Mouse (Mus musculus) MEL (cell line): ENCODE measurements around the gene Myom1. TPM values are rescaled to one million over a fixed set of nuclear protein-coding genes. Genes with fewer than 3 reads are reported as not detected.

Source experiments
- DNase-seq: peaks from one replicate; pipeline ENCODE4 v3.0.0; 2011; ENCODE audit warnings: low read depth, low spot score
- H3K27ac ChIP-seq: 2 replicates; pipeline ENCODE4 v1.5.1; 2012; ENCODE audit warnings: low read depth, mild to moderate bottlenecking, control low read depth, low read length, moderate library complexity; ENCODE audit not compliant: control insufficient read depth
- H3K27me3 ChIP-seq, 2 experiments: fragments of 150-350 bp in 1 of 2; sonication (generic) in 1 of 2; 2 replicates each; pipeline ENCODE4 v1.6.1; 2012; ENCODE audit warnings: low read length in 2 of 2, mild to moderate bottlenecking in 2 of 2, improper control_type of control experiment in 1 of 2, moderate library complexity in 1 of 2; ENCODE audit not compliant: insufficient read depth in 2 of 2, control insufficient read depth in 1 of 2
- H3K36me3 ChIP-seq, 2 experiments: 2 replicates each; pipeline ENCODE4 v1.6.1; 2012 to 2014; ENCODE audit warnings: low read length in 2 of 2, improper control_type of control experiment in 1 of 2, inconsistent platforms in 1 of 2, mild to moderate bottlenecking in 1 of 2; ENCODE audit not compliant: insufficient read depth in 2 of 2, control insufficient read depth in 1 of 2
- H3K4me1 ChIP-seq, 2 experiments: fragments of 150-350 bp in 1 of 2; sonication (generic) in 1 of 2; 2 replicates each; pipeline ENCODE4 v1.6.1; 2012; ENCODE audit warnings: low read length in 2 of 2, improper control_type of control experiment in 1 of 2, mild to moderate bottlenecking in 1 of 2; ENCODE audit not compliant: insufficient read depth in 2 of 2, control insufficient read depth in 1 of 2
- H3K4me3 ChIP-seq, 2 experiments: fragments of 150-350 bp in 1 of 2; sonication (generic) in 1 of 2; 2 replicates each; pipeline ENCODE4 v1.5.1; 2012; ENCODE audit warnings: low read depth in 2 of 2, low read length in 2 of 2, mild to moderate bottlenecking in 2 of 2, moderate library complexity in 2 of 2, control low read depth in 1 of 2, improper control_type of control experiment in 1 of 2; ENCODE audit not compliant: control insufficient read depth in 1 of 2, insufficient read depth in 1 of 2
- H3K79me2 ChIP-seq: 2 replicates; pipeline ENCODE4 v1.6.1; 2012; ENCODE audit warnings: mild to moderate bottlenecking, low read length, moderate library complexity; ENCODE audit not compliant: control insufficient read depth, poor library complexity, insufficient read depth
- H3K9ac ChIP-seq: 2 replicates; pipeline ENCODE4 v1.6.1; 2012; ENCODE audit warnings: low read depth, mild to moderate bottlenecking, control low read depth, low read length, moderate library complexity; ENCODE audit not compliant: control insufficient read depth, poor library complexity, severe bottlenecking
- H3K9me3 ChIP-seq: fragments of 150-350 bp; sonication (generic); replicated peaks from 2 replicates; pipeline ENCODE4 v1.6.1; 2012; ENCODE audit warnings: mild to moderate bottlenecking, low read length, improper control_type of control experiment, moderate library complexity; ENCODE audit not compliant: insufficient read depth
- BHLHE40 ChIP-seq: IDR thresholded peaks from 2 replicates; pipeline ENCODE4 v1.6.1; 2012; ENCODE audit warnings: low read depth, mild to moderate bottlenecking, inconsistent platforms, low read length, improper control_type of control experiment, borderline replicate concordance
- CHD1 ChIP-seq: IDR thresholded peaks from 2 replicates; pipeline ENCODE4 v1.6.1; 2012; ENCODE audit warnings: low read depth, mild to moderate bottlenecking, inconsistent platforms, low read length, improper control_type of control experiment
- CHD2 ChIP-seq: IDR thresholded peaks from 2 replicates; pipeline ENCODE4 v1.6.1; 2011; ENCODE audit warnings: low read length, improper control_type of control experiment
- E2F4 ChIP-seq: IDR thresholded peaks from 2 replicates; pipeline ENCODE4 v1.6.1; 2011; ENCODE audit warnings: low read depth, low read length, improper control_type of control experiment, borderline replicate concordance
- ELF1 ChIP-seq: IDR thresholded peaks from 2 replicates; pipeline ENCODE4 v1.6.1; 2014; ENCODE audit warnings: low read depth, mild to moderate bottlenecking, inconsistent platforms, low read length, improper control_type of control experiment, moderate library complexity
- EP300 ChIP-seq, 2 experiments: IDR thresholded peaks; 2 replicates each; pipeline ENCODE4 v1.6.1; 2011; ENCODE audit warnings: improper control_type of control experiment in 2 of 2, low read length in 2 of 2, low read depth in 1 of 2, mild to moderate bottlenecking in 1 of 2
- ETS1 ChIP-seq: IDR thresholded peaks from 2 replicates; pipeline ENCODE4 v1.6.1; 2012; ENCODE audit warnings: low read depth, mild to moderate bottlenecking, inconsistent platforms, low read length, improper control_type of control experiment, moderate library complexity
- GABPA ChIP-seq: IDR thresholded peaks from 2 replicates; pipeline ENCODE4 v1.6.1; 2012; ENCODE audit warnings: low read depth, mild to moderate bottlenecking, inconsistent platforms, low read length, improper control_type of control experiment, moderate library complexity
- GATA1 ChIP-seq: IDR thresholded peaks from 2 replicates; pipeline ENCODE4 v1.6.1; 2011; ENCODE audit warnings: low read depth, low read length, improper control_type of control experiment
- HCFC1 ChIP-seq: IDR thresholded peaks from 2 replicates; pipeline ENCODE4 v1.6.1; 2012; ENCODE audit warnings: low read depth, mild to moderate bottlenecking, inconsistent platforms, low read length, improper control_type of control experiment, moderate library complexity
- JUND ChIP-seq: IDR thresholded peaks from 2 replicates; pipeline ENCODE4 v1.6.1; 2011; ENCODE audit warnings: low read depth, mild to moderate bottlenecking, improper control_type of control experiment, low read length
- KAT2A ChIP-seq: conservative IDR thresholded peaks from 2 replicates; pipeline ENCODE4 v1.6.1; 2012; ENCODE audit warnings: low read depth, low read length, improper control_type of control experiment, inconsistent platforms
- MAFK ChIP-seq: IDR thresholded peaks from 2 replicates; pipeline ENCODE4 v1.6.1; 2011; ENCODE audit warnings: low read depth, mild to moderate bottlenecking, low read length, improper control_type of control experiment, borderline replicate concordance
- MAX ChIP-seq: IDR thresholded peaks from 2 replicates; pipeline ENCODE4 v1.6.1; 2011; ENCODE audit warnings: low read length, improper control_type of control experiment
- MYB ChIP-seq: IDR thresholded peaks from 2 replicates; pipeline ENCODE4 v1.6.1; 2011; ENCODE audit warnings: mild to moderate bottlenecking, low read depth, low read length, improper control_type of control experiment
- MYC ChIP-seq: IDR thresholded peaks from 2 replicates; pipeline ENCODE4 v1.6.1; 2011; ENCODE audit warnings: low read depth, mild to moderate bottlenecking, low read length, improper control_type of control experiment, moderate library complexity
- POLR2AphosphoS5 ChIP-seq: IDR thresholded peaks from 2 replicates; pipeline ENCODE4 v1.6.1; 2012; ENCODE audit warnings: low read depth, borderline replicate concordance, mild to moderate bottlenecking, inconsistent platforms, low read length, moderate library complexity, mixed read lengths
- RAD21 ChIP-seq: IDR thresholded peaks from 2 replicates; pipeline ENCODE4 v1.6.1; 2011; ENCODE audit warnings: mild to moderate bottlenecking, low read depth, low read length, improper control_type of control experiment
- RCOR1 ChIP-seq: IDR thresholded peaks from 2 replicates; pipeline ENCODE4 v1.6.1; 2012; ENCODE audit warnings: low read depth, mild to moderate bottlenecking, inconsistent platforms, low read length, improper control_type of control experiment
- SIN3A ChIP-seq: IDR thresholded peaks from 2 replicates; pipeline ENCODE4 v1.6.1; 2012; ENCODE audit warnings: low read length, improper control_type of control experiment, inconsistent platforms
- SMC3 ChIP-seq: IDR thresholded peaks from 2 replicates; pipeline ENCODE4 v1.6.1; 2011; ENCODE audit warnings: low read depth, low read length, improper control_type of control experiment
- TAL1 ChIP-seq: IDR thresholded peaks from 2 replicates; pipeline ENCODE4 v1.6.1; 2012; ENCODE audit warnings: mild to moderate bottlenecking, inconsistent platforms, low read length, moderate library complexity, mixed read lengths
- TBP ChIP-seq: IDR thresholded peaks from 2 replicates; pipeline ENCODE4 v1.8.0; 2011; ENCODE audit warnings: low read depth, low read length, improper control_type of control experiment
- TCF12 ChIP-seq: IDR thresholded peaks from 2 replicates; pipeline ENCODE4 v1.6.1; 2014; ENCODE audit warnings: low read depth, mild to moderate bottlenecking, inconsistent platforms, low read length, improper control_type of control experiment, moderate library complexity
- USF1 ChIP-seq: IDR thresholded peaks from 2 replicates; pipeline ENCODE4 v1.6.1; 2014; ENCODE audit warnings: low read depth, mild to moderate bottlenecking, inconsistent platforms, low read length, improper control_type of control experiment, moderate library complexity
- ZMIZ1 ChIP-seq: IDR thresholded peaks from 2 replicates; pipeline ENCODE4 v1.6.1; 2012; ENCODE audit warnings: low read depth, mild to moderate bottlenecking, inconsistent platforms, low read length, improper control_type of control experiment, moderate library complexity
- ZNF384 ChIP-seq: IDR thresholded peaks from 2 replicates; pipeline ENCODE4 v1.6.1; 2012; ENCODE audit warnings: low read depth, mild to moderate bottlenecking, inconsistent platforms, low read length, improper control_type of control experiment
- polyA plus RNA-seq, 2 experiments: library from polyadenylated mRNA; stranded (reverse) in 1 of 2; unstranded in 1 of 2; fragments of >175 nt in 1 of 2; fragments of >200 nt in 1 of 2; gene quantifications; 2 replicates each; pipeline versions ENCODE4 v1.2.1 to v1.2.4; 2012; ENCODE audit warnings: low replicate concordance in 2 of 2, low read depth in 1 of 2; ENCODE audit not compliant: insufficient read length in 2 of 2, insufficient read depth in 1 of 2, missing spikeins in 1 of 2
- total RNA-seq: library from RNA; depleted of rRNA; stranded (reverse); fragments of 300-350 nt; gene quantifications from 2 replicates; pipeline ENCODE4 v1.2.3, GENCODE M21; 2012

Myom1 gene
- total and polyA plus RNA-seq, 3 experiments = 0.65 to 0.79 TPM; not detected in 1

GRCm38 (mm10) chr17:71117956-71118355 lies 115.5 kb downstream of the Myom1 start:
- Histone ChIP-seq H3K27me3 (no peaks in the 10 kb centered on the region), H3K27ac (no peak overlapping the region; the same call in 1 of the 2 replicates), H3K4me1 (peaks cover 21 to 23% of the 10 kb centered on the region in 2 experiments), H3K9ac (no peak overlapping the region), H3K79me2 (no peaks in the 10 kb centered on the region), H3K4me3 (no peak overlapping the region), H3K9me3 (no peaks in the 10 kb centered on the region), H3K36me3 (peaks cover 0 to 16% of the 10 kb centered on the region in 2 experiments; a peak in 2 of 4 replicates)
- DNase-seq = peak; percentile 69
- TF ChIP-seq RAD21 (no peak), ZMIZ1 (no peak), MAX (no peak), MAFK (no peak), USF1 (no peak), GABPA (no peak), BHLHE40 (no peak), MYC (no peak), SIN3A (no peak), TCF12 (peak; percentile 46; the same call in 1 of the 2 replicates), HCFC1 (0 out of 2 replicates have a peak, but pooled peaks have one; percentile 19), POLR2AphosphoS5 (no peak), MYB (no peak), ZNF384 (no peak), RCOR1 (no peak), SMC3 (no peak), ELF1 (no peak), KAT2A (no peak), CHD2 (no peak), E2F4 (no peak), JUND (no peak), TAL1 (peak; percentile 16; the same call in 1 of the 2 replicates), CHD1 (no peak), ETS1 (0 out of 2 replicates have a peak, but pooled peaks have one; percentile 10), TBP (no peak), GATA1 (0 out of 2 replicates have a peak, but pooled peaks have one; percentile 19), EP300 (IDR thresholded peaks at IDR 0.05; ENCODE audit: low read depth in 1 of 2, low read length in 2 of 2) (peak; percentile 40 to 53; a peak in 3 of 4 replicates)
